Mouse (Mus musculus): ENCODE measurements around the gene Senp3. TPM values are rescaled to one million over a fixed set of nuclear protein-coding genes. Genes with fewer than 3 reads are reported as not detected.

Gene Senp3
- total and polyA plus RNA-seq, 3 experiments, result 111 to 125 (median 111) TPM

Other genes starting within 250 kb of the Senp3 start
Only the 20 nearest of the 35 such genes appear.
- 0.29 and 0.68 TPM in 2 replicates for gene Efnb3, start 121.9 kb downstream of the Senp3 start, total RNA-seq (2014; fragmentation: Nextera tagmentation)
- gene Efnb3, start 121.9 kb downstream of the Senp3 start, total RNA-seq (2017), result 0.27 and 0.29 TPM in 2 replicates
- gene Efnb3, start 121.9 kb downstream of the Senp3 start, polyA plus RNA-seq (2012), result 0.36 and 0.56 TPM in 2 replicates
- 20.5 and 26.1 TPM in 2 replicates for gene Wrap53, start 101.8 kb downstream of the Senp3 start, total RNA-seq (2014; fragmentation: Nextera tagmentation)
- 9.6 and 9.8 TPM in 2 replicates for gene Wrap53, start 101.8 kb downstream of the Senp3 start, total RNA-seq (2017)
- gene Wrap53, start 101.8 kb downstream of the Senp3 start, polyA plus RNA-seq (2012), result 15.7 and 22.0 TPM in 2 replicates
- gene Trp53, start 101.7 kb downstream of the Senp3 start, total RNA-seq (2014; fragmentation: Nextera tagmentation), result 228 and 271 TPM in 2 replicates
- gene Trp53, start 101.7 kb downstream of the Senp3 start, total RNA-seq (2017), result 52.1 and 57.4 TPM in 2 replicates
- gene Trp53, start 101.7 kb downstream of the Senp3 start, polyA plus RNA-seq (2012), result 141 and 175 TPM in 2 replicates
- gene Atp1b2, start 76.1 kb downstream of the Senp3 start, total RNA-seq (2014; fragmentation: Nextera tagmentation), result 84.5 and 116 TPM in 2 replicates
- 3.6 and 4.8 TPM in 2 replicates for gene Atp1b2, start 76.1 kb downstream of the Senp3 start, total RNA-seq (2017)
- 50.0 and 54.6 TPM in 2 replicates for gene Atp1b2, start 76.1 kb downstream of the Senp3 start, polyA plus RNA-seq (2012)
- not detected in 2 replicates for gene Shbg, start 64.2 kb downstream of the Senp3 start, total RNA-seq (2014; fragmentation: Nextera tagmentation)
- gene Shbg, start 64.2 kb downstream of the Senp3 start, total RNA-seq (2017), result not detected in 2 replicates
- not detected in 2 replicates for gene Shbg, start 64.2 kb downstream of the Senp3 start, polyA plus RNA-seq (2012)
- gene Sat2, start 60.1 kb downstream of the Senp3 start, total RNA-seq (2014; fragmentation: Nextera tagmentation), result 2.4 and 7.3 TPM in 2 replicates
- gene Sat2, start 60.1 kb downstream of the Senp3 start, total RNA-seq (2017), result 1.5 and 2.6 TPM in 2 replicates
- gene Sat2, start 60.1 kb downstream of the Senp3 start, polyA plus RNA-seq (2012), result 0.09 TPM in 1 of 2 replicates, not detected in the other
- gene Fxr2, start 49.1 kb downstream of the Senp3 start, total RNA-seq (2014; fragmentation: Nextera tagmentation), result 90.1 and 92.9 TPM in 2 replicates
- 44.9 and 53.6 TPM in 2 replicates for gene Fxr2, start 49.1 kb downstream of the Senp3 start, total RNA-seq (2017)
- gene Fxr2, start 49.1 kb downstream of the Senp3 start, polyA plus RNA-seq (2012), result 77.8 and 82.4 TPM in 2 replicates
- 2.1 TPM in 1 of 2 replicates, not detected in the other for gene Sox15, start 26.8 kb downstream of the Senp3 start, total RNA-seq (2014; fragmentation: Nextera tagmentation)
- gene Sox15, start 26.8 kb downstream of the Senp3 start, total RNA-seq (2017), result 0.17 TPM in 1 of 2 replicates, not detected in the other
- gene Sox15, start 26.8 kb downstream of the Senp3 start, polyA plus RNA-seq (2012), result 0.20 and 0.36 TPM in 2 replicates
- 27.0 and 31.1 TPM in 2 replicates for gene Mpdu1, start 19.4 kb downstream of the Senp3 start, total RNA-seq (2014; fragmentation: Nextera tagmentation)
- gene Mpdu1, start 19.4 kb downstream of the Senp3 start, total RNA-seq (2017), result 43.4 and 63.6 TPM in 2 replicates
- gene Mpdu1, start 19.4 kb downstream of the Senp3 start, polyA plus RNA-seq (2012), result 22.7 and 24.9 TPM in 2 replicates
- 3.5 TPM in 1 of 2 replicates, not detected in the other for gene Cd68, start 15.9 kb downstream of the Senp3 start, total RNA-seq (2014; fragmentation: Nextera tagmentation)
- 5.0 and 6.1 TPM in 2 replicates for gene Cd68, start 15.9 kb downstream of the Senp3 start, total RNA-seq (2017)
- gene Cd68, start 15.9 kb downstream of the Senp3 start, polyA plus RNA-seq (2012), result 2.2 and 2.3 TPM in 2 replicates
- 986 and 993 TPM in 2 replicates for gene Eif4a1, start 9.7 kb downstream of the Senp3 start, total RNA-seq (2014; fragmentation: Nextera tagmentation)
- gene Eif4a1, start 9.7 kb downstream of the Senp3 start, total RNA-seq (2017), result 986 and 1,008 TPM in 2 replicates
- gene Eif4a1, start 9.7 kb downstream of the Senp3 start, polyA plus RNA-seq (2012), result 197 and 231 TPM in 2 replicates
- not detected in 2 replicates for gene Tnfsf13, start 3.7 kb upstream of the Senp3 start, total RNA-seq (2014; fragmentation: Nextera tagmentation)
- not detected in 2 replicates for gene Tnfsf13, start 3.7 kb upstream of the Senp3 start, total RNA-seq (2017)
- gene Tnfsf13, start 3.7 kb upstream of the Senp3 start, polyA plus RNA-seq (2012), result not detected in 2 replicates
- gene Tnfsf12, start 13.8 kb upstream of the Senp3 start, total RNA-seq (2014; fragmentation: Nextera tagmentation), result not detected in 2 replicates
- not detected in 2 replicates for gene Tnfsf12, start 13.8 kb upstream of the Senp3 start, total RNA-seq (2017)
- gene Tnfsf12, start 13.8 kb upstream of the Senp3 start, polyA plus RNA-seq (2012), result not detected in 2 replicates
- not detected in 2 replicates for gene Tnfsfm13, start 14.0 kb upstream of the Senp3 start, total RNA-seq (2014; fragmentation: Nextera tagmentation)
- not detected in 2 replicates for gene Tnfsfm13, start 14.0 kb upstream of the Senp3 start, total RNA-seq (2017)
- gene Tnfsfm13, start 14.0 kb upstream of the Senp3 start, polyA plus RNA-seq (2012), result not detected in 2 replicates
- 192 and 251 TPM in 2 replicates for gene Polr2a, start 76.6 kb upstream of the Senp3 start, total RNA-seq (2014; fragmentation: Nextera tagmentation)
- 21.3 and 26.2 TPM in 2 replicates for gene Polr2a, start 76.6 kb upstream of the Senp3 start, total RNA-seq (2017)
- 116 and 119 TPM in 2 replicates for gene Polr2a, start 76.6 kb upstream of the Senp3 start, polyA plus RNA-seq (2012)
- gene Slc35g3, start 79.9 kb upstream of the Senp3 start, total RNA-seq (2014; fragmentation: Nextera tagmentation), result 1.1 TPM in 1 of 2 replicates, not detected in the other
- 0.27 TPM in 1 of 2 replicates, not detected in the other for gene Slc35g3, start 79.9 kb upstream of the Senp3 start, total RNA-seq (2017)
- 0.18 TPM in 2 replicates for gene Slc35g3, start 79.9 kb upstream of the Senp3 start, polyA plus RNA-seq (2012)
- gene Zbtb4, start 83.8 kb upstream of the Senp3 start, total RNA-seq (2014; fragmentation: Nextera tagmentation), result 18.4 and 19.0 TPM in 2 replicates
- 5.6 and 8.6 TPM in 2 replicates for gene Zbtb4, start 83.8 kb upstream of the Senp3 start, total RNA-seq (2017)
- gene Zbtb4, start 83.8 kb upstream of the Senp3 start, polyA plus RNA-seq (2012), result 13.0 and 13.4 TPM in 2 replicates
- gene Chrnb1, start 113.9 kb upstream of the Senp3 start, total RNA-seq (2014; fragmentation: Nextera tagmentation), result 2.3 and 2.8 TPM in 2 replicates
- gene Chrnb1, start 113.9 kb upstream of the Senp3 start, total RNA-seq (2017), result 1.1 and 1.2 TPM in 2 replicates
- 0.39 and 0.50 TPM in 2 replicates for gene Chrnb1, start 113.9 kb upstream of the Senp3 start, polyA plus RNA-seq (2012)
- gene Fgf11, start 119.8 kb upstream of the Senp3 start, total RNA-seq (2014; fragmentation: Nextera tagmentation), result 24.9 and 28.9 TPM in 2 replicates
- gene Fgf11, start 119.8 kb upstream of the Senp3 start, total RNA-seq (2017), result 3.6 and 4.2 TPM in 2 replicates
- 7.7 and 8.6 TPM in 2 replicates for gene Fgf11, start 119.8 kb upstream of the Senp3 start, polyA plus RNA-seq (2012)
- not detected in 2 replicates for gene Tmem102, start 123.5 kb upstream of the Senp3 start, total RNA-seq (2014; fragmentation: Nextera tagmentation)
- gene Tmem102, start 123.5 kb upstream of the Senp3 start, total RNA-seq (2017), result not detected in 2 replicates
- not detected in 2 replicates for gene Tmem102, start 123.5 kb upstream of the Senp3 start, polyA plus RNA-seq (2012)

Measured in G1E (cell line).